Mouse (Mus musculus) right cerebral cortex, adult 18-20 months (tissue): Measurements from ENCODE around the gene Otud1.

Experiments used
- DNase-seq: peaks from one replicate; pipeline ENCODE4 v3.0.0; 2022; ENCODE audit warnings: mixed read lengths

Otud1 gene

GRCm38 (mm10) chr2:19682997-19683396, 25.4 kb downstream of the Otud1 start:
- no peak for DNase-seq

DNA sequence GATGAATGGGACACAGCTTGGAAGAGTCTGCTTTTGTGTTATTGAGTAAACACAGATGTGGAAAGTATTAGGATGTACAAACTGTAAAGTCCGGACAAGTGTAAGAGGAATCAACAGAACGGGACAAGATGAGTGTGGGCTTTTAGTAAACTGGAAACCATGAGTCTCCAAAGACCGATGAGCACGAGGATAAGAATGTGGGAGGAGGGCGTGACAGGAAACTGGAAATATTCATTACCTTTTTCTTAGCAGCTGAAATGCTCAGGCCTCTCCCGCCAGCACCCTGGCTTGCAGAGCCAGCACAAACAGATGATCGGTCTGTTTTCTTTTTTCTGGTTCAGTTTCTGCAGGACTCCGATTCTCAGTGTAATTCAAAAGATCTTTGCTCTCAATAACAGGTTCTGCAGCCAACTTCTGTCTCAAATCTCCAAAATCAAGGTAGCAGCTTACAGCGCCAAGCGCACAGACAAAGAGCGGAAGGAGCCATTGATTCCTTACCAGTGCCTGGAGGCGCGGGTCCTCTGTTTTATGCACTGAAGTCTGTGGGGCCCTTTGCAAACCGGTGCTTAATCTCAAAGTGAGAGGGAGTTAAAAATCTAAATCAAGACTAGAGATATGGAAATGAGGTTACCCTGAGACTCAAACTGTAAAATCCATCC, 28.1 kb downstream of the Otud1 start:
- no peak for DNase-seq

DNA sequence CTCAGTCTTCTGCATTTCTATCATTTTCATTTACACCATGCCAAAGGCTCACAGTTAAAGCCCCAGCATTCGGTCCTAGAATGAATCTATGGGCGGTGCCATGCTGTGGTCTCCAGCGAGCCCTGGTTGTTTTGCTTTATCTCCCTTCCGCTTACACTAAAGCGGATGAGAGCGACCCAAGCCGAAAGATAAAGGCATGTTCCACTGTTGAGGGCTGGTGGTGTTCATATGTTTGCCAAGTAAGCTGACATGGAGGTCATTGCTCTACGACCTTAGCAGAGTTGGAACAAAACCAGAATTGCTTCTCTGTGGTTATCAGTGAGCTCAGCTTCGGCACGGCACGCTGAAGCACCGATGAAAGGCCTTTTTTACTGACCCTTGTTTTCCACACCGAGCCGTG, 32.5 kb downstream of the Otud1 start:
- no peak for DNase-seq

DNA sequence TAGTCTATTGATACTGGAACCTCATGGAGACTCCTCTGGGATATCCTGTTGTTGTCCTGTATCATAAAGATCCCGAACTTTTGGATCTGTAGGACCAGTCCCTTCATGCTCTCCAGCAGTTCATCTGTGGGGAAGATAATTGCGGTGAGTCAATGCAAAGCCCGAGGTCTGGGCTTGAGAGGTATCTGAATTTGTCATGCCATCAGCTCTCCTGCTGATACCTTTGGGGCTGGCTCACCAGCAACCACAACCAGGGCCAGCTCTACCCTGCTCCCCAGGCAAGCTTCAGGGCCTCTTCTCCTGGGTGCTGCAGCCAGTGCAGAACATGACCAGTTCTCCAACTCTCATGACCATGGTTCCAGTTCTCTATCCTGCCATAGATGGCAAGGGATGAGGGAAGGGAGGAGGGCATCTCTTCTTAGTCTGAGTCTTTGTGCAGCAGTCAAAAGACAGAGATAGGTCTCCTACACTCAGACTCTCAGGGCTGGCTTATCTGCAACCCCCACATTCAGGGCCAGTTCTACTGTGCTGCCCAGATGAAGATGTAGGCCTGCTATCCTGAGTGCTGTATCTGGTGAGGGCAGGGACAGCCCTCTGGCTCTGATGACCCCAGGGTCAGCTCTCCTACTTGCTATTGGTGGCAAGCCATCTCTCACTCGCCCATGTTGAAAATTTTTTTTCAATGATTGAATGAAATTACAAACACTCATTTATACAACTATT, 42.2 kb downstream of the Otud1 start:
- DNase-seq = no peak

DNA sequence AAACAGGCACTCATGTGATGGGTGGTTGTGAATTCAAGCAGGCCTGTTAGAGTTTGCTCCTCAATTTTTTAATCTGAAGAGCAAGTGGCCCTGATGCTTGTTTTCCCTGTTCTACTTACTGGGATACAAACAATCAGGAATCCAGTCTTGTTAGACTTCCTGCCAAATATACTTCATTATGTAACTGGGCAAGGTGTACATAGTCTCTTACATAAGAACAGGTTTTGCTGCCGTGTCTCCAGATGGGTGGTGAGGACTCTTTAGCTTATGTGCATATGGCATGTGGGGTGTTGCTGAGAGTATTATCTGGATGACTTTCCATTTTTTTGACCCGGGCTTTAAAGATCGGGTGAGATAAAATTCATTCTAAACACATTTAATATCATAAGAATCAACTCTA, 43.8 kb downstream of the Otud1 start:
- no peak for DNase-seq

DNA sequence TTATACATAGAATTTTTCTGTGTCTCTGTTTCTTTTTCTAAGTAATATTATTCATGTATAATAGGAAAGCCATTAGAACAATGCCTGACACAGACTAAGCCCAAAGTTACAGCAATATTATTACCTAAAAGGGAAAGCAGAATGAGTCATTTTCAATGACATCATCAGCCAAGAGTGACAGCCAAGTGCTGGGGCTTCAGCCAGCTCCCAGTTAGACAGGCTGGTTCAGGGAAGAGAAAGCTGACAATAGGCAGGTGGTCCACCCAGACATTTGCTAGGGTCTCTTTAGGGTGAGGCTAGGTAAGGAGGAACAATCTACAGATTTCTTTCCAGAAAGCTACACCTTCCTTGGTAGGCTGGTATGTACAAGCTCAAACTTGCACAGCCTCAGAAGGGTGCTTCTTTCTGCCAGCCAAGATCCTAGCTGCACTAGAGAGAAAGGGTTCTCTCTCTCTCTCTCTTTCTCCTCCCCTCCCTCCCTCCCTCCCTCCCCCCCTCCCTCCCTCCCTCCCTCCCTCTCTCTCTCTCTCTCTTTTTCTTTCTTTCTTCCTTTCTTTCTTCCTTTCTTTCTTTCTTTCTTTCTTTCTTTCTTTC, 45.6 kb downstream of the Otud1 start:
- DNase-seq = no peak

GRCm38 (mm10) chr2:19703670-19704069, 46.1 kb downstream of the Otud1 start:
- no peak for DNase-seq

DNA sequence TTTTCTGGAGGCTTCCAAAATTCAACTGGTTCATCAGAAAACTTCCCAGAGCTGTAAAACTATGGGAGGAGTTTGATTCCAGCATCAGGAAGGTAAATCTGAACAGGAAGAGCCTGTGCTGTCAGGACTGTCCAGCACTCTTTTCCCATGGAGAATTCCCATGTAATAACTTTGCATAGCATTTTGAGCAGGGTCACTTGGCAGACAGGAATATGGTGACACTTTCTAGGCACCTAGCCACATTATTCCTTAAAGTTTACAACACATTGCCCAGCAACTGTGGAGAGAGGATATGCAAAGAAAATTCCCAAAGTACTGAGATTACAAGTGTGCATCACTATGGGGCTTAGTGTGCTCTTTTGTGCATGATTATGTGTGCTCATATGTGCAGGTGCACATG, 46.7 kb downstream of the Otud1 start:
- DNase-seq = no peak

GRCm38 (mm10) chr2:19706886-19707285, 49.3 kb downstream of the Otud1 start:
- no peak for DNase-seq
